Mouse (Mus musculus): ENCODE results near the gene Tbc1d24.

- TF ChIP-seq POLR2A (IDR thresholded peaks at IDR 0.05; ENCODE audit: borderline replicate concordance, insufficient read depth, low read length) = no peak
- peak; percentile 88 for TF ChIP-seq CTCF (IDR thresholded peaks at IDR 0.05; ENCODE audit: borderline replicate concordance, insufficient read depth, low read depth, low read length)
These were observed 53.3 kb downstream of the Tbc1d24 start for GRCm38 (mm10) chr17:24151890-24152563.

Data from cerebellum, adult 2 months (tissue).